Mouse (Mus musculus) MEL (cell line): ENCODE results near the gene Ugt1a10.
"Not testable (repeated sequence)": the region's sequence is repeated elsewhere in the genome, so short reads cannot be mapped to it uniquely, and the experiment has no call there.

ENCODE experiments used
- HCFC1 ChIP-seq: IDR thresholded peaks from 2 replicates; pipeline ENCODE4 v1.6.1; 2012; ENCODE audit warnings: low read depth, mild to moderate bottlenecking, inconsistent platforms, low read length, improper control_type of control experiment, moderate library complexity
- MXI1 ChIP-seq: IDR thresholded peaks from 2 replicates; pipeline ENCODE4 v1.6.1; 2011; ENCODE audit warnings: mild to moderate bottlenecking, low read depth, low read length, improper control_type of control experiment
- POLR2A ChIP-seq, 2 experiments: IDR thresholded peaks; 2 replicates each; pipeline ENCODE4 v1.6.1; 2011 to 2012; ENCODE audit warnings: low read length in 2 of 2, mild to moderate bottlenecking in 2 of 2, control low read depth in 1 of 2, improper control_type of control experiment in 1 of 2, low read depth in 1 of 2, moderate library complexity in 1 of 2; ENCODE audit not compliant: control insufficient read depth in 1 of 2, insufficient read depth in 1 of 2, poor library complexity in 1 of 2

- TF ChIP-seq POLR2A (IDR thresholded peaks at IDR 0.05; ENCODE audit: control insufficient read depth in 1 of 2, insufficient read depth in 1 of 2, low read depth in 1 of 2, low read length in 2 of 2, poor library complexity in 1 of 2); HCFC1; MXI1: not testable (repeated sequence)
These were observed 39.1 kb downstream of the Ugt1a10 start for GRCm38 (mm10) chr1:88094270-88094676.
